Mouse (Mus musculus) heart, postnatal 14 days (tissue): ENCODE results near the gene Cbx7. TPM values are rescaled to one million over a fixed set of nuclear protein-coding genes. Genes with fewer than 3 reads are reported as not detected.

Experiments
- DNase-seq, 2 experiments: peaks; one replicate each; pipeline ENCODE4 v3.0.0; 2021 to 2022
- intact Hi-C: fragments of 180-260 bp; cut with DNase I; formaldehyde crosslinking; loops from one replicate; pipeline ENCODE4 v1.15.1; 2025
- microRNA-seq, 2 experiments: library from miRNA; unstranded; fragments of <30 nt; microRNA quantifications; one replicate each; pipeline ENCODE4 v1.2.0; 2021 to 2022
- total RNA-seq, 2 experiments: library from RNA; stranded (reverse); gene quantifications; 2 replicates each; pipeline ENCODE4 v1.2.3; 2021

Cbx7 gene
- total RNA-seq, 2 experiments from 2014 or later = 3.6 to 7.8 TPM

GRCm38 (mm10) chr15:79875261-79875995, 95.5 kb downstream of the Cbx7 start:
- intact Hi-C loops = no loop called here
- DNase-seq = no peak

GRCm38 (mm10) chr15:79873995-79874394, 96.9 kb downstream of the Cbx7 start:
- intact Hi-C loops = no loop called here
- no peak for DNase-seq

- intact Hi-C loops = no loop called here
Observed at GRCm38 (mm10) chr15:79873545-79873944, 97.4 kb downstream of the Cbx7 start.

GRCm38 (mm10) chr15:79867260-79868002, 103.5 kb downstream of the Cbx7 start:
- intact Hi-C loops = no loop called here
- no peak for DNase-seq

More at GRCm38 (mm10) chr15:79873545-79873944, 97.4 kb downstream of the Cbx7 start:
- DNase-seq = no peak

Small RNAs within 50 kb of the gene (microRNA-seq; reads per million reads assigned to microRNA genes)
- gene Mir7213 = 2.5 to 6.7 reads per million in 2 experiments

Other genes with a start within 250 kb of the Cbx7 start
- 10 to 100 TPM; 70.6 to 73.4 TPM for gene Sun2, start 228.6 kb downstream of the Cbx7 start, total RNA-seq
- 10 to 100 TPM; 21.6 to 22.2 TPM for gene Dnal4, start 193.3 kb downstream of the Cbx7 start, total RNA-seq
- gene Nptxr, start 166.4 kb downstream of the Cbx7 start, total RNA-seq = 1 to 10 TPM; 2.1 to 2.6 TPM
- gene Npcd, start 136.9 kb downstream of the Cbx7 start, total RNA-seq = under 1 TPM in 1 of 2 experiments, not detected in 1; 0.31 TPM
- 10 to 100 TPM; 35.4 to 36.8 TPM for gene Cbx6, start 136.4 kb downstream of the Cbx7 start, total RNA-seq
- 10 to 100 TPM; 13.0 to 14.4 TPM for gene Apobec3, start 79.5 kb downstream of the Cbx7 start, total RNA-seq
- gene Pdgfb, start 43.9 kb upstream of the Cbx7 start, total RNA-seq = 10 to 100 TPM; 42.2 to 43.4 TPM
- 10 to 100 TPM; 77.8 to 79.6 TPM for gene Syngr1, start 120.2 kb upstream of the Cbx7 start, total RNA-seq
- 100 to 1,000 TPM; 278 to 293 TPM for gene Rpl3, start 120.7 kb upstream of the Cbx7 start, total RNA-seq
- gene Tab1, start 162.0 kb upstream of the Cbx7 start, total RNA-seq = 10 to 100 TPM; 27.8 to 32.4 TPM
- gene Mgat3, start 202.6 kb upstream of the Cbx7 start, total RNA-seq = 1 to 10 TPM; 1.6 to 2.0 TPM